Mouse (Mus musculus) kidney, adult 2 months (tissue): ENCODE measurements at regions not wholly inside any gene's neighbourhood (a gene's known extent, or its start where the extent isn't known, plus 50 kb on each side); places are given as distances from the start of the nearest gene placed in this dataset.
A peak's percentile ranks its signal among the peaks of the same experiment; 100 is the strongest.

ENCODE experiments used
- DNase-seq: peaks from one replicate; pipeline ENCODE4 v3.0.0; 2021
- H3K27ac ChIP-seq: fragments of 200-500 bp; 2 replicates; pipeline ENCODE4 v1.5.1; 2012; ENCODE audit warnings: low read depth, low read length, control low read depth, inconsistent platforms; ENCODE audit not compliant: insufficient read depth
- H3K27me3 ChIP-seq: fragments of 200-500 bp; replicated peaks from 2 replicates; pipeline ENCODE4 v1.6.1; 2012; ENCODE audit warnings: mild to moderate bottlenecking, moderate library complexity, low read length, inconsistent platforms; ENCODE audit not compliant: control insufficient read depth, insufficient read depth
- H3K36me3 ChIP-seq: fragments of 200-500 bp; 2 replicates; pipeline ENCODE4 v1.6.1; 2012; ENCODE audit warnings: mild to moderate bottlenecking, moderate library complexity, low read length, inconsistent platforms; ENCODE audit not compliant: control insufficient read depth, insufficient read depth
- H3K4me1 ChIP-seq: fragments of 200-500 bp; 2 replicates; pipeline ENCODE4 v1.6.1; 2011; ENCODE audit warnings: low read length; ENCODE audit not compliant: control insufficient read depth, insufficient read depth
- H3K4me3 ChIP-seq: fragments of 200-500 bp; 2 replicates; pipeline ENCODE4 v1.5.1; 2011; ENCODE audit warnings: mild to moderate bottlenecking, low read depth, low read length, control low read depth; ENCODE audit not compliant: insufficient read depth
- CTCF ChIP-seq: fragments of 200-500 bp; conservative IDR thresholded peaks from 2 replicates; pipeline ENCODE4 v1.5.1; 2011; ENCODE audit warnings: low read depth, mild to moderate bottlenecking, control low read depth, low read length, moderate library complexity, mixed read lengths; ENCODE audit not compliant: insufficient read depth, insufficient read length
- POLR2A ChIP-seq: fragments of 200-500 bp; IDR thresholded peaks from one replicate; pipeline ENCODE4 v1.6.1; 2011; ENCODE audit warnings: low read depth, low read length, control low read depth
- WGBS: fragments of 180-500 bp; shearing (Covaris S2); methylation state at CpG from one replicate; pipeline ENCODE4 v1.1.7; 2018; 5-methylcytosine and 5-hydroxymethylcytosine counted together

- WGBS, result 36% methylated on average over 45 of the region's 45 CpGs
- no peak for DNase-seq
- no peaks in the 10 kb centered on the region for H3K36me3 ChIP-seq
- H3K4me1 ChIP-seq, result peaks cover 28% of the 10 kb centered on the region
- TF ChIP-seq POLR2A, result no peak
- no peak for TF ChIP-seq CTCF
- H3K27me3 ChIP-seq, result no peaks in the 10 kb centered on the region
- no peak overlapping the region for H3K4me3 ChIP-seq
- H3K27ac ChIP-seq, result peak overlapping the region; percentile 2
Observed at GRCm38 (mm10) chr15:85660528-85661392, 74.0 kb upstream of the Ppara start.

DNA sequence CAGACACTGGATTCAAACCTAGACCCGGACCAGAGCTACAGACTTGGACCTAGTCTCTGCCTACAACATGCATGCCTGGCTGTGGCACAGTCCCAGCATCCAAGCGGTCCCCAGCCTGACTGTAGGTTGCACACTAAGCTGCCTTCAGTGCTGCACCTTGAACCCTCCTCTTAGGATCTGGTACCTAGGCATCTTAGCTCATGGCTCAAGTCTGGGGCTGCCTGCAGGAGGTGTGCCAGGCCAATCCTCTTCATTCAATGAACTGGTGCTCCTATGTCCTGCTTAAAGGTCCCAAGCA, 73.4 kb upstream of the Ppara start:
- Histone ChIP-seq H3K27me3 (no peaks in the 10 kb centered on the region), H3K27ac (peak overlapping the region; percentile 2; the same call in 1 of the 2 replicates), H3K4me1 (peaks cover 25% of the 10 kb centered on the region), H3K4me3 (no peak overlapping the region), H3K36me3 (no peaks in the 10 kb centered on the region)
- 58% methylated on average over 2 of the region's 2 CpGs for WGBS
- DNase-seq, result peak; percentile 57
- no peak for TF ChIP-seq POLR2A
- TF ChIP-seq CTCF, result no peak

DNA sequence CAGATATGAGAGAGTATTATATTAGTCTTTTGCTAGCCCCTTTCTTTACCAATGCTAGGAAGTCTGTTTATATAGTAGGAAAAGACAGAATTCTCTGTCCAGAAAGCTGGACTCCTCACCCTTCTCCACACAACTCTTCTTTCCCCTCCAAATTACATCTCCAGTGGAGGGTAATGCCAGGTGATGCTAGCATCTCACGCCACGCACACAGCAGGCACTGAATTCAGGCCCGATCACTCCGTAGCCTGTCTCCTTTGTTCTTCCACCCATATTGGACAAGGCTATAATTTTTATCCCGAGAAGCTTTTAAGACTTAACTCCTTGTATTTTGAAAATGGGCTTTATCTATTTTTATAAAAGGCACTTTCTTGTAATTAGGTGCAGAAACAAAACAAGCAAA, 73.0 kb upstream of the Ppara start:
- no peak overlapping the region for H3K27ac ChIP-seq
- 89% methylated on average over 5 of the region's 5 CpGs for WGBS
- H3K4me3 ChIP-seq, result no peak overlapping the region
- H3K36me3 ChIP-seq, result no peaks in the 10 kb centered on the region
- H3K4me1 ChIP-seq, result peaks cover 25% of the 10 kb centered on the region
- TF ChIP-seq CTCF, result no peak
- TF ChIP-seq POLR2A, result no peak
- no peaks in the 10 kb centered on the region for H3K27me3 ChIP-seq
- DNase-seq, result no peak

GRCm38 (mm10) chr15:85662271-85662670, 72.5 kb upstream of the Ppara start:
- Histone ChIP-seq H3K4me1 (peaks cover 24% of the 10 kb centered on the region), H3K27me3 (no peaks in the 10 kb centered on the region), H3K27ac (peak overlapping the region; percentile 72), H3K4me3 (no peak overlapping the region), H3K36me3 (no peaks in the 10 kb centered on the region)
- no peak for DNase-seq
- no peak for TF ChIP-seq CTCF
- TF ChIP-seq POLR2A, result no peak
- WGBS, result 92% methylated on average over 8 of the region's 8 CpGs

DNA sequence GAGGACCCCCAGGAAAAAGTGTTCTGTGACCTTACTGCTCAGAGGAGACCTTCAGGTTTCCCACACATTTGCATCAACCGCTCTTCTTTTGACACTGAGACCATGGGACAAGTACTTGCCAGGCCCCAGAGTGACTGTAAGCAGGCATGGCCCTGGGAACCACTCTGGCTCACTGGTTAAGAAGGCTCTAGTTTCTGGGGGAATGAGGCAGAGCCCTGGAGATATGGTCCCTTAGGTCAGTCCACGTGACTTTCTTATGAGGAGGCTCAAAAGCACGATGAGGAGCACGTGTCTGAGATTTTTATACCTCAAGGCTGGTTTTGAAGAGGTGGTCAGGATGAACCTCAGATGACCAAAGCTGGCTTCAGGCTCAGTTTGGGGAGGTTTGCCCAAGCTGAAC, 72.1 kb upstream of the Ppara start:
- no peaks in the 10 kb centered on the region for H3K27me3 ChIP-seq
- WGBS, result 74% methylated on average over 4 of the region's 4 CpGs
- no peaks in the 10 kb centered on the region for H3K36me3 ChIP-seq
- H3K27ac ChIP-seq, result peak overlapping the region; percentile 72
- TF ChIP-seq POLR2A (no peak), CTCF (no peak)
- peak; percentile 30 for DNase-seq
- H3K4me3 ChIP-seq, result no peak overlapping the region
- H3K4me1 ChIP-seq, result peaks cover 22% of the 10 kb centered on the region

DNA sequence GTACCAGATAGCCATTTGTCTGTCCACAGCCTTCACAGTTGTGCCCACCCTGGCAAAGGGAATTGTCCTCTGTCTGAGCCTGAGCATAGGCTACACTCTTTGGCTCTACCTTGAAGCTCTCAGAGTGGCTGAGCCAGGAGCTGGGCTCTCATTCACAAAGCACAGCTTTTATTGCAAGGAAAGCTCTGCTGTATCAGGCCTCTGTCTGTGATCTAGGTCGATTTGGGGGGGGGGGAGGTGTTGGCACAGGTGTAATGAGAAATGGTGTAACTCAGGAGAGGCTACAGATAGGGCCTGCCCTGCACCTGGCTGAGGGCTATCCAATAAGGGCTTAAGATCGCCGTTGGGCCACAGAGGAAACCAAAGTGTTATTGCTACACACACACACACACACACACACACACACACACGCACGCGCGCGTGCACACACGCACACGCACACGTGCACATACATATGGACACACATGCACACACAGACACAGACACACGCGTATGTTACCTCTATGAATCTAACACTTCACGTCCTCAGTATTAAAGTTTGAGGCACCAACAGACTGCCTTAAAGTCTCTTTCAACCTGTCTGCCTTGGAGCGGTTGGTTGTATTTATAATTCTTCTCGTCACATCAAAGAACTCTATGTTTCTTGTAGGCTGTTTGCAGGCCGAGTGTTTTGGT, 70.9 kb upstream of the Ppara start:
- H3K4me1 ChIP-seq, result peaks cover 20% of the 10 kb centered on the region
- 61% methylated on average over 17 of the region's 17 CpGs for WGBS
- no peaks in the 10 kb centered on the region for H3K27me3 ChIP-seq
- H3K36me3 ChIP-seq, result no peaks in the 10 kb centered on the region
- DNase-seq, result peak; percentile 28
- H3K27ac ChIP-seq, result peak overlapping the region; percentile 96
- no peak for TF ChIP-seq POLR2A
- no peak for TF ChIP-seq CTCF
- H3K4me3 ChIP-seq, result peak overlapping the region; percentile 33

DNA sequence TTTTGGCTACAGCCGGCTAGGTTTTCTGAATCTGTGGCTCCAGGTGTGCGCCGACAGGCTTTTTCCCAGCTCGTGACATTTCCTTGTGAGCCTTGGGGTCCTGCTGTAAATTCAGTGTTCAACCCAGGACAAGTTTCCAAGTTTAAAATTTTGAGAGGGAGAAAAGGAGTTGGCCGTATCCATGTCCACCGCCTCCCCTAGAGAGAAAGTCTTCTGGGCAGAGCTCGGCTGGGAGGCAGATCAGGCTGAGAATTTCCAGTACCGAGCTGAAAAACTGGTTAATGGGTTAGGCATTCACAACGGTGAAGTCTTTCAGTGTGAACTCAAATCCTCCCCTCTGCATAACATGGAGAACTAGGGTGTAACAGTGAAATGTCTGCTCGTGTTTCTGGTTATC, 70.4 kb upstream of the Ppara start:
- TF ChIP-seq CTCF (no peak), POLR2A (no peak)
- peak overlapping the region; percentile 96 for H3K27ac ChIP-seq
- peak overlapping the region; percentile 10; the same call in 1 of the 2 replicates for H3K4me3 ChIP-seq
- no peaks in the 10 kb centered on the region for H3K27me3 ChIP-seq
- DNase-seq, result peak; percentile 88
- peaks cover 25% of the 10 kb centered on the region for H3K4me1 ChIP-seq
- H3K36me3 ChIP-seq, result no peaks in the 10 kb centered on the region
- WGBS, result 25% methylated on average over 10 of the region's 10 CpGs
